Mouse (Mus musculus) urinary bladder, postnatal 25 days (tissue): ENCODE results near the gene Gstm2.

ENCODE experiments used
- DNase-seq: peaks from one replicate; pipeline ENCODE4 v3.0.0; 2022; ENCODE audit warnings: low spot score

Gene Gstm2

DNA sequence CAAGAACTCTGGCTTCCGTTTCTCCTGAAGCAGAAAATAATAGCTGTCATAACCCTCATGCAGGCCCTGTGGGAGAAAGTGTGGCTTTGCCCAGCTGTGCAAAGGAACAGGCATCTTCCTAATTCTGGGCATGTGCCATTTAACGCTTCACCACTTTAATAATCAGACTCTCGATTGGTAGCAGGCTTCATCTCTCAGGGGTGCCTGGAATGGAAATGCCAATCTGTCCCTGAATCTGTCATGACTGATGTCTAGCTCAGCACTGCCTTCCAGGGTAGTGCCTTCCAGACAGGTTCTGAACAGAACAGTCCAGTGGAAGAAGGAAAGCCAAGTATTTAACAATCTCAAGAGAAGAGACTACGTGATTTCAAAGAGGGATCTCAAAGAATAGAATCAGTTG is 45.0 kb downstream of the Gstm2 start:
- no peak for DNase-seq

DNA sequence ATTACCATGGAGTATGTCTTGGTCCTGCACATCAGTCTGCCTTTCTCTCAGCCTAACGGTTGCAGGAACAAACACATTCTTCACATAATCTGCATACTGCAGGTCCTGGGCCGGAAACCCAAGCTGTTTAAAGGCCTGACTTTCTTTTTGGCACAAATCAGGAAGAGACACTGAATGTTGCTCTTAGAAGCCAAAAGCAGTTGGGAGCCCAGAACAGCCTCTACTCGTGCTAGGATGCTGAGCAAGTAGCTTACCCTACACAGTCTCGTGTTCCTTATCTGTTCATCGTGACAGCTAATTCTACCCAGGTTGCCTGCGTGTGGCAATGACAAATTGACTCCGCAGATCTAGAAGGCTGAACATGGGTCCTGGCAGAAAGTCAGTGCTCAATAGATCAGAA is 45.7 kb downstream of the Gstm2 start:
- DNase-seq, result no peak

DNA sequence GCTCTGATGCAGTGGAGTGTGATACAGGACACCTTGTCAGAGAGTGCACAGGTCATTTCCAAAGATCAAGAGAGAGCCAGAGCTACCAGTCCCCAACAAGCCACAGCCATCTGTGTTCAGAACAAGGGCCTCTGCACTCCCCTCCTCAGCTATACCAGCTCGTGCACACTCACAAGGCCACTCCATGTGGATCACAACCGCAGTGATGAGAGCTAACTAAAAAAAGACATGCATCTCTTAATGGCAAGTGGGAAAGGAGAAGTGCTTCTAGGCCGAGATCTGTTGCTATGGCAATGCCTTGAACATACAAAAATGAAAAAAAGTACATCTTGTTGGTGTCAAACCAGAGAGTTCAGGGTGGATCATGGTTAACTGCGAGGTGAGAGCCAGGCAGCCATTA is 46.4 kb downstream of the Gstm2 start:
- DNase-seq, result no peak

- peak; percentile 74 for DNase-seq
Measured at GRCm38 (mm10) chr3:107939403-107939802, 46.9 kb downstream of the Gstm2 start.

- no peak for DNase-seq
Measured at GRCm38 (mm10) chr3:107935888-107936287, 50.4 kb downstream of the Gstm2 start.

GRCm38 (mm10) chr3:107935268-107935667 is 51.0 kb downstream of the Gstm2 start:
- no peak for DNase-seq

- no peak for DNase-seq
Measured at GRCm38 (mm10) chr3:107932128-107932527, 54.1 kb downstream of the Gstm2 start.
